Mouse (Mus musculus) WW6 (cell line): ENCODE measurements at regions not wholly inside any gene's neighbourhood (a gene's known extent, or its start where the extent isn't known, plus 50 kb on each side); places are given as distances from the start of the nearest gene placed in this dataset.
A peak's percentile ranks its signal among the peaks of the same experiment; 100 is the strongest.

ENCODE experiments used
- DNase-seq: peaks from one replicate; pipeline ENCODE4 v3.0.0-alpha.2; 2013; ENCODE audit warnings: low read depth, low spot score

- DNase-seq = no peak
Measured at GRCm38 (mm10) chr1:90398396-90398975, 194.7 kb downstream of the Ackr3 start.

DNA sequence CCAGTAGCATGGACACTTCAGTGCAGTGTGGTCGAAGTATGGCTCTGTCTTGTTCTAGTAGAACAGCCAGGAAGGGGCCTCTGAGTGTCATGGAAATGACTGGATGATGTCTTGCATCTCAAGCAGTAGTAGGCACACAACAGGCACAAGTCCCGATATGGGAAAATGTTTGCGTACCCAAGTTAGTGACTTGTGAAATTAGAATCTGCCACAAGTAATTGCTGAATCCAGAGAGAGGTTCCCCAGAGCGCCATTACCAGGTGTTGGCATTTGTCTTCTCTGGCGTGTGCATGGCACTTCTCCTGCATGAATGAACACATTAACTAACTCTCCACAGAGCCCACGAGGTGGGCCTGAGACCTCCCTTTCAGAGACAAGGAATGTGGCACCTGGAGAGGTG lies 199.3 kb downstream of the Ackr3 start:
- DNase-seq = no peak

GRCm38 (mm10) chr1:90404717-90405487 lies 197.9 kb upstream of the Cops8 start:
- DNase-seq = no peak

GRCm38 (mm10) chr1:90406663-90407062 lies 196.1 kb upstream of the Cops8 start:
- no peak for DNase-seq

DNA sequence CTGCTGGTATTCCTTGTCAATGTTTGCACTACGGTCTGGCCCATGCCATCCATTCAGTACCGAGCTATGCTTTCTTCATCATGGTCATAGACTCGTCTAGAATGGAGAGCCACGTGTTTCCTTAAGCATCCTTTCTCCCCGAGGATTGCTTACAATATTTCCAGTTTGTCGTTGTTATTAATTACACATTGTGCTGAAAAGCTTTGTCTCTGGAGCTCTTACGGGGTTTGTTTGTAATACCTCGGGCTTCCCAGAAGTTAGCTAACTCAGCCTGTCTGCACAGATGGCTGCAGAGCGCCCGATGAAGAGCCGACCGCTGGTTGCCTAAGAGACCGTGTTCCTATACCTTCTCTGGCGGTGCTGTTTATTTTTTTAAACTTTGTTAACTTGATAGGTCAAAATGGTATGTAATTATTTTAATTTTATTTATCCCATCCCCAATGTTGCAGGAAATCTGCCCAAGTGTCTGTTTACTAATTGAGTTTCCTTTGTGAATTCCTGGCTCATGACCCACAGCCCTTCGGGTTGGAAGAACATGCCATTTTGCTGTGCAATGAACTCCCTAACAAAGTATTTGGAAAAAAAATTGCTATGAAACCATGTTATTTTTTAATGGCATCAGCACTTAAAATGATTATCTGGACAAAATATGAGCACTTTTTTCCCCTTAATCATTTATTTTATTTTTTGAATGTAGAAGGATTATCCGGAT lies 194.1 kb upstream of the Cops8 start:
- no peak for DNase-seq

DNA sequence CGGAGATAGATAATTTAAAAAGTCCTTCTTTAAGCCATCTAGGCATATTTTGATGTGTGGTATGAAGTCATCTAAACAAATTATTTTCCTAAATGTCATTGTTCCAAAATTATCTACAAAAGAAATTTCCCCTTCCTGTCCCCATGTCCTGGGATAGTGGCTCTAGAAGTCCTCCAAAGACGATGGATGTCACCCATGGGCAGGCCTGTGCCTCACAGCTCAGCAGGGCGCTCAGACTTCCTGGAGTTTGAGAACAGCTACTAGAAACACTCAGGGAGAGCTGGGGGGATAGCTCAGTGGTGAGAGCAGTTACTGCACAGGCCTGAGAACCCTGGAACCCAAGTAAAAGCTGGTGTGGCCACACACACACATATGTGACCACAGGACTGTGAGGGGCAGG lies 193.5 kb upstream of the Cops8 start:
- no peak for DNase-seq

- DNase-seq = no peak
Measured at GRCm38 (mm10) chr1:90412511-90413045, 190.2 kb upstream of the Cops8 start.

GRCm38 (mm10) chr1:90414751-90415150 lies 188.0 kb upstream of the Cops8 start:
- DNase-seq = no peak

DNA sequence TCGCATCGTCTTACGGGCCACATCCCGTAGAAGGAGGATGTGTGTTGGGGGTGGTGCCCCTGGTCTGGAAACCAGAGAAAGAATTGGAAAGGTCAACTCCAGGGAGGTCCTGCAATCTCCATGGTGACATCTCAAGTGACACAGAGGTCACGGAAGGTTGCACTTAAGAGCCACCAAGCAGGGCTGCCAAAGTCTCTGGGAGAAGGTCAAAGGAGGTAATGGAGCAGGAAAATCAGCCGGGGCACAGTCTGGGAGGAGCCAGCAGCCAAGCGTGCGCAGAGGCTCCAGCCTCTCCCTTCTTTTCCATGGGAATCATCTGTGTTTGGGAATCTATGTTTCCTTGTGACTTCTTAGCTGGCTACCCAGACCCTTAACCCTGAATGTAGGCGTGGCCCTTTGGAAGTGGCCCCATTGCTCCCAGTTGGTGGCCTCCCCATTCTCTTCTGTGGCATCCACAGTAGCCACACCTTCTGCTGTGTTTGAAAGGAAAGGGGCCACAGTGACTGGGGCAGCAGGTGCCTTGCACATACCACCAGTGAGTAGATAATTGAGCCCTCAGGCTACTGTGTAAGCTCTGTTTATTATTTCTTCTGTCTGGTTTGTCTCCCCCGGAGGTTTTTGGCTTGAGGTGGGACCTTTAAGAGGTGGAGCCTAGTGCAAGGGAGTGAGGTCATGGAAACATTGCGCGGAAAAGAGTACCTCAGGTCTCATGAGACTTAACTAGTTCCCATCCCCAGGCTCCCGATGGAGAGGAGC lies 178.5 kb upstream of the Cops8 start:
- DNase-seq = peak; percentile 39

DNA sequence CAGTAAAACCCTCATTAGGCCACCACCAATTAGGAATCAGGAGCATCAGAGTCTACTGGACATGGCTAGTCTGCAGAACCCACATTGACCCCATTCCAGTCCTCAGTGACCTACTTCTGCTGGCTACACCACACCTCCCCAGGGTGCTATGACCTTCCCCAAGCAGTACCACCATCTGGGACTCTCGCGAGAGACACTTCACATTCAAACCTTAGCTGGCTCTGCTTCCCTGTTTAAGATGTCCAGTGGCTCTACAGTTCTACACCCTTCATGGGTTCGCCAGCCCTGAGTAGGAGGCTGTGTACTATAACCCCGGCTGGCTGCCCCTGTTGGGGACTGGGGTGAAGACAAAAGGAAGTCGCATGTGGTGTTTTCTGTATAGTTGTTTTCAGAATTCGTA lies 174.4 kb upstream of the Cops8 start:
- no peak for DNase-seq

DNA sequence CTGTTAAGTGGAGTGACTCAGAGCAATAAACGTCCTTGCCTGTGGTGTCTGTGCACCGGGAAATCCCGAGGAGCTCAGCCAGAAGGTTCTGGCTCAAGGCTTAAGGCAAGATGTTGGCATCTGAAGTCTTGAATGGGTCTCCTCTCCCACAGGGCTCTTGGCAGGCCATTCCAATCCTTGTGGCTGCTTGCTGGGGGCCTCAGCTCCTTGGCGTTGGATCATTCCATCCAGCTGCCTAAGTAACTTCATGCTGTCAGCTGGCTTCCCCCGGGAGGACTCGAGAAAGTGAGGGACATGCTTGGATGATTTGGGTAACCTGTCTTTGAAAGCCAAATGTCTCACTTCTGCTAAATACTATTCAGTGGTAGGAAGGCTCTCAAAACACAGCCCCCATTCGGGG lies 174.0 kb upstream of the Cops8 start:
- no peak for DNase-seq

- no peak for DNase-seq
Measured at GRCm38 (mm10) chr1:90430480-90430879, 172.3 kb upstream of the Cops8 start.

GRCm38 (mm10) chr1:90431783-90432182 lies 171.0 kb upstream of the Cops8 start:
- no peak for DNase-seq

GRCm38 (mm10) chr1:90433911-90434310 lies 168.9 kb upstream of the Cops8 start:
- no peak for DNase-seq

DNA sequence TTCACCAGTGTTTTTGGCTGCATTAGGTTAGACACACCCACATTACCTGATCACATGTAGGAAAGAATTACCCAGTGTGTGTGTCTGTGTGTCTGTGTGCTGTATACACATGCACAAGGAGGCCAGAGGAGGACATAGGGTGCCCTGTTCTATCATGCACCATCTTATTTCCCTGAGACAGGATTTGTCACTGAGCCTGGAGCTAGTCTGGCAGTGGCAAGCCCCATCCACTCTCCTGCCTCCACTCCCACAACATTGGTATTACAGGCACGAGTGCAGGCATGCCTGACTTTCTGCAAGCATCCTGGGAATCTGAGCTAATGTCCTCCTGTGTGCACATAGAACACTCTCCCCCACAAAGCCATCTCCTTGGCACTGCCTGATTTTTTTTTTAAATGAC lies 162.1 kb upstream of the Cops8 start:
- no peak for DNase-seq

- DNase-seq = no peak
Measured at GRCm38 (mm10) chr1:90441134-90441868, 161.5 kb upstream of the Cops8 start.

GRCm38 (mm10) chr1:90442250-90443240 lies 160.2 kb upstream of the Cops8 start:
- no peak for DNase-seq

GRCm38 (mm10) chr1:90449571-90450226 lies 153.1 kb upstream of the Cops8 start:
- DNase-seq = no peak

DNA sequence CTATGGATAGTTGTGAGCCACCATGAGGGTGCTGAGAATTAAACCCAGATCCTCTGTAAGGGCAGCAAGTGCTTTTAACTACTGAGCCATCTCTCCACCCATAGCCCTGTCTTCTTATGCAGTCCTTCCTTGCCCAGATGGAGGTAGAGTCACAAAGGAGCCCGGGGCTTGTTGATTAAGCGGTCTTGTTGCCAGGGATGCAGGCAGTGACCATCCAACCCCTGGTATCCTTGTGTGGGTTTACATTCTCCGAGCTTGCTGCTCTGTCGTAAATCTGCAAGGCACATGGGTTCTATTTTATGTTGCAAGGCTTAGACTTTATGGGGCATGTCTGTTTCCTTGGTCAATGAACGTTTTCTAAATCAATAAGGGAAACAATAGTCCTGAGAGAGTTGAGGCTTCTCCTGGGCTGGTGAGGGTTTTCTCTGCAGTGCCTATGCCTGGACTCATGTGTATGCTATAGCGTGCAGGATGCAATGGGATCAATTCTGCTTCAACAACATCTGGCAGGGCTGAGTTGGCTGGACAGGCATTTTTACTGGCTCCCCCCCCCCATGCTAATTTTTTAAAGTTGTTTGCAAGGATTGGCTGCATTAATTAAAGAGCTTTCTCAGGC lies 150.7 kb upstream of the Cops8 start:
- DNase-seq = no peak
